Mouse (Mus musculus) heart, postnatal 0 days (tissue): ENCODE measurements around the gene Fan1.

Source experiments
- CTCF ChIP-seq: IDR thresholded peaks from 2 replicates; pipeline ENCODE4 v1.5.1; 2016; ENCODE audit warnings: antibody characterized with exemption, control low read depth, low read depth
- EP300 ChIP-seq: IDR thresholded peaks from 2 replicates; pipeline ENCODE4 v1.6.1; 2016; ENCODE audit warnings: antibody characterized with exemption, low read depth

GRCm38 (mm10) chr7:64402452-64402851 lies 28.6 kb upstream of the Fan1 start:
- TF ChIP-seq CTCF: no peak
- TF ChIP-seq EP300: no peak
